Mouse (Mus musculus): Measurements from ENCODE around the gene Kank4. TPM values are rescaled to one million over a fixed set of nuclear protein-coding genes. Genes with fewer than 3 reads are reported as not detected.

Kank4 gene
- total and polyA plus RNA-seq, 3 experiments, result not detected

DNA sequence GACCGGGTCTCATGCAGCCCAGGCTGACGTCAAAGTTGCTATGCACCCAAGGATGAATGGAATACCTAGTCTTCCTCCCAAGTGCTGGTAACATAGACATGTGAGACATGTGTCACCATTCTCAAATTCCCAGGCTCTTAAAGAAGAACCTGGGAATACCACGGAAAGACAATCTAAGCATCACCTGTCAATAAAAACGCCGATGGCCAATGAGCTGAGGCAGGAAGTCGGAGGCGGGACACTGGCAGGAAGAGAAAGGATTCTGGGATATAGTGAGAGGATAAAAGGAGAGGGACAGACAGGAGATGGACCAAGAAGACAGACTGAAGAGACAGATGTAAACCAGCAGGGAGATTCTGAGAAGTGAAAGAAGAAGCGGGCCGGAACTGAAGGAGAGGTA lies 23.9 kb downstream of the Kank4 start:
- no peaks in the 10 kb centered on the region for H3K36me3 ChIP-seq (ENCODE audit: control insufficient read depth in 1 of 2, insufficient read depth in 2 of 2, low read length in 2 of 2)
- no peak for TF ChIP-seq CTCF (IDR thresholded peaks at IDR 0.05 in 2 of 3, conservative IDR thresholded peaks at IDR 0.05 in 1 of 3; ENCODE audit: control insufficient read depth in 1 of 3, insufficient read depth in 1 of 3, low read depth in 2 of 3, low read length in 3 of 3, poor library complexity in 1 of 3, severe bottlenecking in 1 of 3)
- no peaks in the 10 kb centered on the region for H3K4me1 ChIP-seq (ENCODE audit: control insufficient read depth in 1 of 2, insufficient read depth in 2 of 2, low read length in 2 of 2)
- no peaks in the 10 kb centered on the region for H3K9me3 ChIP-seq (replicated peaks; ENCODE audit: insufficient read depth, low read length)
- H3K27ac ChIP-seq (ENCODE audit: control insufficient read depth, low read depth, low read length), result no peak overlapping the region
- no peak overlapping the region for H3K9ac ChIP-seq (ENCODE audit: control insufficient read depth, low read depth, low read length, poor library complexity, severe bottlenecking)
- H3K27me3 ChIP-seq (ENCODE audit: control insufficient read depth in 1 of 2, insufficient read depth in 2 of 2, low read length in 2 of 2), result no peaks in the 10 kb centered on the region
- H3K4me3 ChIP-seq (ENCODE audit: control insufficient read depth in 1 of 2, insufficient read depth in 1 of 2, low read depth in 2 of 2, low read length in 2 of 2), result no peak overlapping the region
- H3K79me2 ChIP-seq (ENCODE audit: control insufficient read depth, insufficient read depth, low read length, poor library complexity), result no peaks in the 10 kb centered on the region
- no peak for DNase-seq (ENCODE audit: low read depth, low spot score)

DNA sequence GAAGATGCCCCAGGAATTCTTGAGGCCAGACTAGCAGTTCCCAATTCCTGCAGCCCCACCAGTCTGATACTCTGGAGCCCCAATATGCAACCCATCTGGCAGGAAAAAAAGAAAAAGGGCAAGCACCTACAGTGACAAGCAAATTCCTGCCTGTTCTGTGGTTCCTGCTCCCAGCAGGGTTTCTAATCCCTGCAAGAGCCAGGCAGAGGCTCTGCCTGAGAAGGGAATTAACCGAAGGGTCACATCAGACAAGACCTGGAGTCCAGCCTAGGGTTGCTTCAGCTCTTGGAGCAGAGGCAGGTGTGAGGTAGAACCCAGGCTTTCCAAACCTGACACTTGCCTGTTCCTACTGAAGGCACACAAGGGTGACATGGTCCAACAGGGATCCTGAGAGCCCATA lies 26.6 kb downstream of the Kank4 start:
- Histone ChIP-seq H3K27ac (ENCODE audit: control insufficient read depth, low read depth, low read length) (no peak overlapping the region), H3K4me1 (ENCODE audit: control insufficient read depth in 1 of 2, insufficient read depth in 2 of 2, low read length in 2 of 2) (no peaks in the 10 kb centered on the region), H3K36me3 (ENCODE audit: control insufficient read depth in 1 of 2, insufficient read depth in 2 of 2, low read length in 2 of 2) (no peaks in the 10 kb centered on the region), H3K9ac (ENCODE audit: control insufficient read depth, low read depth, low read length, poor library complexity, severe bottlenecking) (no peak overlapping the region), H3K79me2 (ENCODE audit: control insufficient read depth, insufficient read depth, low read length, poor library complexity) (no peaks in the 10 kb centered on the region), H3K4me3 (ENCODE audit: control insufficient read depth in 1 of 2, insufficient read depth in 1 of 2, low read depth in 2 of 2, low read length in 2 of 2) (no peak overlapping the region), H3K9me3 (replicated peaks; ENCODE audit: insufficient read depth, low read length) (no peaks in the 10 kb centered on the region), H3K27me3 (ENCODE audit: control insufficient read depth in 1 of 2, insufficient read depth in 2 of 2, low read length in 2 of 2) (no peaks in the 10 kb centered on the region)
- TF ChIP-seq MEF2A (IDR thresholded peaks at IDR 0.05; ENCODE audit: extremely low read depth, insufficient replicate concordance, low read depth, low read length, poor library complexity, severe bottlenecking) (no peak), ZC3H11A (IDR thresholded peaks at IDR 0.05; ENCODE audit: low read depth, low read length) (no peak), JUND (IDR thresholded peaks at IDR 0.05; ENCODE audit: low read depth, low read length) (no peak), POLR2A (IDR thresholded peaks at IDR 0.05; ENCODE audit: control insufficient read depth in 1 of 2, insufficient read depth in 1 of 2, low read depth in 1 of 2, low read length in 2 of 2, poor library complexity in 1 of 2) (no peak), USF2 (IDR thresholded peaks at IDR 0.05; ENCODE audit: borderline replicate concordance in 1 of 2, insufficient read depth in 1 of 2, low read depth in 1 of 2, low read length in 2 of 2) (no peak), HCFC1 (IDR thresholded peaks at IDR 0.05; ENCODE audit: low read depth, low read length) (no peak), BHLHE40 (IDR thresholded peaks at IDR 0.05; ENCODE audit: borderline replicate concordance, low read depth, low read length) (no peak), E2F4 (IDR thresholded peaks at IDR 0.05; ENCODE audit: borderline replicate concordance, low read depth, low read length) (no peak)
- no peak for DNase-seq (ENCODE audit: low read depth, low spot score)

DNA sequence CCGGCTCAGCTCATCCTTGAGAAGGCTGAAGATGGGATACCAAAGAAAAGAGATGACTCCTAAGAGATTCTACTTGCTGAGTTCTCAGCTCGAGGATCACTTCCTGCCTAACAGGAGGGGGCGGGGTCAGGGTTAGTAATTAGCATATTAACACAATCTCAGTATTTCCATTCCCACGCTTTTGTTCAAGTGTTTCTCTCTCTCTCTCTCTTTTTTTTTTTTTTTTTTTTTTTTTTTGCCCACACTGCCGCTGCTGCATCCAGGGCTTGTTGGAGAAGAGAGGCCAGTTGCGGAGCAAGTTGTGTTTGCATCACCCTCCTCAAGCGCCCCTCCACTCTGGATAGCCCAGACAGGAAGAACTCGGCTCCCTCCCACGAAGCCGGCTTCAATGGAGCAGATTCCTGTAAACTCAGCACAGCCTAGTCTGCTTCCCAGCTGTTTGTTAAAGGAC lies 27.5 kb downstream of the Kank4 start:
- no peaks in the 10 kb centered on the region for H3K4me1 ChIP-seq (ENCODE audit: control insufficient read depth in 1 of 2, insufficient read depth in 2 of 2, low read length in 2 of 2)
- no peaks in the 10 kb centered on the region for H3K9me3 ChIP-seq (replicated peaks; ENCODE audit: insufficient read depth, low read length)
- no peak overlapping the region for H3K9ac ChIP-seq (ENCODE audit: control insufficient read depth, low read depth, low read length, poor library complexity, severe bottlenecking)

More for the DNA sequence above, 27.5 kb downstream of the Kank4 start:
- H3K27me3 ChIP-seq (ENCODE audit: control insufficient read depth in 1 of 2, insufficient read depth in 2 of 2, low read length in 2 of 2), result no peaks in the 10 kb centered on the region
- H3K36me3 ChIP-seq (ENCODE audit: control insufficient read depth in 1 of 2, insufficient read depth in 2 of 2, low read length in 2 of 2), result no peaks in the 10 kb centered on the region
- no peak for TF ChIP-seq GABPA (IDR thresholded peaks at IDR 0.05; ENCODE audit: low read depth, low read length)
- no peak for TF ChIP-seq POLR2A (IDR thresholded peaks at IDR 0.05; ENCODE audit: control insufficient read depth in 1 of 2, insufficient read depth in 1 of 2, low read depth in 1 of 2, low read length in 2 of 2, poor library complexity in 1 of 2)
- no peak for TF ChIP-seq RAD21 (IDR thresholded peaks at IDR 0.05; ENCODE audit: low read depth, low read length)
- no peak for TF ChIP-seq POLR2AphosphoS5 (IDR thresholded peaks at IDR 0.05; ENCODE audit: borderline replicate concordance, low read depth, low read length)
- no peak for TF ChIP-seq MAZ (IDR thresholded peaks at IDR 0.05; ENCODE audit: low read depth, low read length)
- TF ChIP-seq BHLHE40 (IDR thresholded peaks at IDR 0.05; ENCODE audit: borderline replicate concordance, low read depth, low read length), result no peak
- no peak for TF ChIP-seq ZKSCAN1 (IDR thresholded peaks at IDR 0.05; ENCODE audit: low read depth, low read length)
- TF ChIP-seq E2F4 (IDR thresholded peaks at IDR 0.05; ENCODE audit: borderline replicate concordance, low read depth, low read length), result no peak
- TF ChIP-seq RCOR1 (IDR thresholded peaks at IDR 0.05; ENCODE audit: low read depth, low read length), result no peak
- TF ChIP-seq SMC3 (IDR thresholded peaks at IDR 0.05; ENCODE audit: low read depth, low read length), result no peak
- TF ChIP-seq MEF2A (IDR thresholded peaks at IDR 0.05; ENCODE audit: extremely low read depth, insufficient replicate concordance, low read depth, low read length, poor library complexity, severe bottlenecking), result no peak
- no peak for TF ChIP-seq POLR2AphosphoS2 (IDR thresholded peaks at IDR 0.05; ENCODE audit: low read length)
- TF ChIP-seq TBP (IDR thresholded peaks at IDR 0.05; ENCODE audit: low read depth, low read length), result no peak
- TF ChIP-seq CTCF (IDR thresholded peaks at IDR 0.05 in 2 of 3, conservative IDR thresholded peaks at IDR 0.05 in 1 of 3; ENCODE audit: control insufficient read depth in 1 of 3, insufficient read depth in 1 of 3, low read depth in 2 of 3, low read length in 3 of 3, poor library complexity in 1 of 3, severe bottlenecking in 1 of 3), result no peak
- no peak for TF ChIP-seq MAX (IDR thresholded peaks at IDR 0.05; ENCODE audit: low read length)
- TF ChIP-seq ZNF384 (IDR thresholded peaks at IDR 0.05; ENCODE audit: low read depth, low read length), result no peak
- no peak for TF ChIP-seq NELFE (IDR thresholded peaks at IDR 0.05; ENCODE audit: low read depth, low read length)
- H3K79me2 ChIP-seq (ENCODE audit: control insufficient read depth, insufficient read depth, low read length, poor library complexity), result no peaks in the 10 kb centered on the region
- no peak overlapping the region for H3K27ac ChIP-seq (ENCODE audit: control insufficient read depth, low read depth, low read length)
- DNase-seq (ENCODE audit: low read depth, low spot score), result no peak
- no peak overlapping the region for H3K4me3 ChIP-seq (ENCODE audit: control insufficient read depth in 1 of 2, insufficient read depth in 1 of 2, low read depth in 2 of 2, low read length in 2 of 2)
